Mouse (Mus musculus) bone marrow macrophage, adult 2 months (primary cell): ENCODE measurements around the gene Carhsp1.

Source experiments
- CTCF ChIP-seq: IDR thresholded peaks from 2 replicates; pipeline ENCODE4 v1.5.1; 2012; ENCODE audit warnings: low read depth, mild to moderate bottlenecking, low read length, moderate library complexity
- POLR2A ChIP-seq: IDR thresholded peaks from 2 replicates; pipeline ENCODE4 v1.6.1; 2012; ENCODE audit warnings: mild to moderate bottlenecking, low read depth, low read length, borderline replicate concordance

DNA sequence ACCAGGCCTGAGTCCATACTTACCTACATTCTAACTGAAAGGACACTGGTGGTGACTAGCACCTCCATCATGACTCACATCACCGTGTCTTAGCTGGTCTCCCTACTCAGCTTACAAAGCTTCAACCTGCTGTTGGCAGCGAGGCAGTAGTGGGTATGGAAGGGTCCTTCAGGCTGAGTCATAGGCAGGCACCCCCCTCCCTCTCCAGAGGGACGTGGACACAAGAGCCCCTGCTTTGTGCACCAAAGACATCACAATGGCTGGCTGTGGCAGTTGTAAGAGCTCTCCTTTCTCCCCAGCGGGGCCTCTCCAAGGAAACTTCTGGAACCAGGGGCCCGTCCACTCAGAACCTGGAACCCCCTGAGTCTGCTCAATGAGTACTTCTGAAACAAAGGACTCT, 8.5 kb upstream of the Carhsp1 start, which contains the start of gene Gm5767:
- no peak for TF ChIP-seq POLR2A
- no peak for TF ChIP-seq CTCF
